Mouse (Mus musculus) heart, postnatal 0 days (tissue): ENCODE results near the gene Parp14.

Source experiments
- CTCF ChIP-seq: IDR thresholded peaks from 2 replicates; pipeline ENCODE4 v1.5.1; 2016; ENCODE audit warnings: antibody characterized with exemption, control low read depth, low read depth
- EP300 ChIP-seq: IDR thresholded peaks from 2 replicates; pipeline ENCODE4 v1.6.1; 2016; ENCODE audit warnings: antibody characterized with exemption, low read depth

DNA sequence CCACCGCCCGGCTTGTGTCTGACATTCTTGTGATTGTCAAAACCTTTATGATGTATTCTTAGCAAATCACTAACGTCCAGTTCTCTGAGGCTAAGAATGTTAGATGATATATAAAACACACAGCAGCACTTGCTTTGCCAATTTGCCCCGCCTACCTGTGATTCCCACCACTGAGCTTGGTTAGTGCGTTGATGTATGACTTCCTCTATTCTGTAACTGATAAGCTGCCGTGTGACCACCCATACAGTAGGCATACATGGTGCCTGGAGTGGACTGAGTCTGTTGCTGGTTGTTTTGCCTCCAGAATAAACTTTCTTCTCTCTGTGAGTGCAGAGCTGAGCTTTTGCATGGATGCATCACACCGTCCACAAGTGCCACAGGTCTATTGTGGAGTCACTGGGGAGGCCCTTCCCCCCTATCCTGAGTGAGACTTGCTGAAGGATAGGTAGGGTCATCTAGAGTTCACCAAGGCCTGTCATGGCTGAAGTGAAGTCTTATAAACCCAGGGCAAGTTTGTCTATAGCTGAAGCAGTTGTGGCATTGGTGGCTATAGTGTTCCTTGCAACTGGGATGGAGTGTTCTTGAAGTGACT lies 87.1 kb downstream of the Parp14 start:
- TF ChIP-seq CTCF: no peak
- no peak for TF ChIP-seq EP300
